Mouse (Mus musculus) kidney, adult 2 months (tissue): ENCODE measurements around the gene Doc2a.

Experiments used
- CTCF ChIP-seq: fragments of 200-500 bp; conservative IDR thresholded peaks from 2 replicates; pipeline ENCODE4 v1.5.1; 2011; ENCODE audit warnings: low read depth, mild to moderate bottlenecking, control low read depth, low read length, moderate library complexity, mixed read lengths; ENCODE audit not compliant: insufficient read depth, insufficient read length
- POLR2A ChIP-seq: fragments of 200-500 bp; IDR thresholded peaks from one replicate; pipeline ENCODE4 v1.6.1; 2011; ENCODE audit warnings: low read depth, low read length, control low read depth

GRCm38 (mm10) chr7:126798127-126799049 lies 48.8 kb upstream of the Doc2a start:
- TF ChIP-seq CTCF = no peak
- TF ChIP-seq POLR2A = no peak
